Mouse (Mus musculus) stomach, postnatal 0 days (tissue): Measurements from ENCODE around the gene Gm10203.

Source experiments
- CTCF ChIP-seq: IDR thresholded peaks from 2 replicates; pipeline ENCODE4 v1.5.1; 2016; ENCODE audit warnings: antibody characterized with exemption, low read depth, mild to moderate bottlenecking, moderate library complexity
- EP300 ChIP-seq: optimal IDR thresholded peaks from 2 replicates; pipeline ENCODE3; 2016; ENCODE audit warnings: antibody characterized with exemption

DNA sequence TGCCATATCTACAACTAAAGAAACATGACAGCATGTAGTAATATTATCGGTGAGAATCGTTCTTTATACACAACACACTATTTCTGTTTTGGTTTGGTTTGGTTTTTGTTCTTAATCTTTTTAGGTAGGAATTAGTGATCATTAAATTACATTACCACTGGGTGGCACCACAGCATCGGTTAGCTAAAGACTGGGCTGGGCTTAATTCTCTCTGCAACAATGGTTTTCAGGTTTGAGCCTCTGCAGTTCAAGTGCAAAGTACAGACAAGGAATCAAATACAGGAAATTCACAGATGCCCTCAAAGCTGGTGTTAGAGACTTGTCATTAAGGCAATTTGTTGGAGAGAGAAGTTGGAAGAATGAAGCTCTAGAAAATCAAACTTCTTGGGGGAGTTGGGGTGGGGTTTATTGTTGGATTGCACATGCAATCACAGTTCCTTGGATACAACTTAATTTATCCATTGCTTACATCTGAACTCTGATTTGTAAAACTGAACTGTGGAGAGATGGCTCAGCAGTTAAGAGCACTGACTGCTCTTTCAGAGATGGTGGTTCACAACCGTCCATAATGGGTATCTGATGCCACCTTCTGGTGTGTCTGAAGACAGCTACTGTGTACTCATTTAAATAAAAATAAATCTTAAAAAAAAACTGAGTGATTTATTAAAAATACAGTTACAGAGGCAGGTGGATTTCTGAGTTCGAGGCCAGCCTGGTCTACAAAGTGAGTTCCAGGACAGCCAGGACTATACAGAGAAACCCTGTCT, 2.5 kb downstream of the Gm10203 start:
- TF ChIP-seq EP300 = no peak
- peak; percentile 93 for TF ChIP-seq CTCF
